Mouse (Mus musculus): ENCODE measurements around the gene Wasf2. TPM values are rescaled to one million over a fixed set of nuclear protein-coding genes. Genes with fewer than 3 reads are reported as not detected.

Gene Wasf2
- total RNA-seq, 2 experiments from 2014 or later, result 56.9 to 236 TPM

DNA sequence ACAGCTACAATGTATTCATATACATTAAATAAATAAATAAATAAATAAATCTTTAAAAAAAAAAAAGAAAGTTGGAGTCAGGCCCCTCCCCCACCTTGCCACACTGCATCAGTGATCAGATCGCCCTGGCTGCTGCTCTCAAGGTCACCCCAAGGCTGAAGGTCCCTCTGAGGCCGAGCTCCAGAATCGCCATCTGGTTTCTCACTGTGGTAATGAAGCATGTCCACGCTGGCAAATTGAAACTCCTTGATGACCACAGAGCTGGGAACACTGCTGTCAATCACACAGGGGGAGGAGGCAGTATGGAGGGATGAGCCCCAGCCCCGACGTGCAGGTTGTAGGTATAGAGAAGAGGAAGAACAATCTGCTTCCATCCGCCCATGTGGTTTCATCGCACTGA is 97.3 kb downstream of the Wasf2 start:
- ATAC-seq (ENCODE audit: poor library complexity, severe bottlenecking), result no peak

DNA sequence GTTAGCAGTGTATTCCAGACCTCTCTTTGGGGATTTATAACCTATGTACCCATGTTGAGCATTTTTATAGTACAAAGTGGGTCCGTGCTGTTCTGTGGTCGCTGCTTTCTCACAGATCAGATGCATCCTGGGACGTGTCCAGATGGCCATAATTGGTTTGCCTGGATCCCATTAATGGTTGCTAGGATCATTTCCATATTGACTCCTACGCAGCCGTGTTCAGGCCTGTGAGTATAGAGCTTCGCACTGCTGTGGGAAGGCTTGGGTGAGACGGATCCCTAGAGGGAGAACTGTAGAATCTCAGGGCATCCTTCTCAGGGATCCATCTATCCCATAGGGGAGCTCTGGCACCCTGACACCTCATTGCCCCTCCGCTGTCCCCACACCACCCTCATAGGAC is 99.3 kb downstream of the Wasf2 start:
- ATAC-seq (ENCODE audit: poor library complexity, severe bottlenecking), result no peak

DNA sequence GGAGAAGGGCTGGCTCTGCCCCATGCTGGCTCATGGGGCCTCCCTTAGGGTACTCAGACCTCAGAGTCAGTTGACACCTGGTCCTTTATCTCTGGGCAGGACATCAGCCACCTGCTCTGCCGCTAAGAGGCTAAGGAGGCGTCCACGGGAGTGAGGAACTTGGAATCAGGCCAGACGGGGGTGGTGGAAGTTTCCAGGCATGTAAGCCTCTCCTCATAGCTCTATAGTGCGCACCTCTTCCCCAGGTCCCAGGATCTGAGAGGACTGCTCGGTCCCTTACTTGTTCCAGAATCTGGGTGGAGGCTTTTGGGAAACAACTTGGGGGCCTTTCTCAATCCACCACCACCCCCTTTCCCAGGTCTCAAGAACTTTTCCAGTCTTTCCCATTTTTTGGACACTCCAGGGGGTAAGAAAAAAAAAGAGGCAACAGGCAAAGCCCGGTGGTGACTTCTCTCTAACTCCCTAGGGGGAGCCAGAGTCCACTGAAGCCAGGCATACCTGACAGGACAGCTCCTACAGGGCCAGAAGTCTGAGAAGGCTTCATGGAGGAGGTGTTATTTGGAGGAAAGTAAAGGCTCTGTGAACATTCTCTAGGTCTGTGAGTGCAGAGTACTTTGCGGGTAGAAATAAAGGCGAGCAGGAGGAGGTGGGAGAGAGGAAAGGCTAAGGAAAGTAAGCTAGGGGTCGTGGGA is 103.1 kb downstream of the Wasf2 start:
- ATAC-seq (ENCODE audit: poor library complexity, severe bottlenecking), result peak; percentile 69

DNA sequence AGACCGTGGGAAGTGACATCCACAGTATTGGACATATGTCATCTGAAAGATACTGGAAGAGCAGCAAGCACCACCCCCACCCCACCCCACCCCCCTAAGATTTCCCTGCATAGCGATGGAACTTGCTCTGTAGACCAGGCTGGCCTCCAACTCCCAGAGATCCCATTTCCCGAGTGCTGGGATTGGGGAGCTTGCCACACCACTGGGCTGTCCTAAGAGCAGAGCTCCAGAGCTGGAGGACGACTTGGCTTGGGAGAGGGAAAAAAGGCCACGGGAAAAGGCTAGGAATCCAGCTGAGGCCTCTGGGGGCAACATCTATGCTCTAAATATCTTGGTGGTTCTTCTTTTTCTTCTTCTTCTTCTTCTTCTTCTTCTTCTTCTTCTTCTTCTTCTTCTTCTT is 104.5 kb downstream of the Wasf2 start:
- ATAC-seq (ENCODE audit: poor library complexity, severe bottlenecking), result no peak

DNA sequence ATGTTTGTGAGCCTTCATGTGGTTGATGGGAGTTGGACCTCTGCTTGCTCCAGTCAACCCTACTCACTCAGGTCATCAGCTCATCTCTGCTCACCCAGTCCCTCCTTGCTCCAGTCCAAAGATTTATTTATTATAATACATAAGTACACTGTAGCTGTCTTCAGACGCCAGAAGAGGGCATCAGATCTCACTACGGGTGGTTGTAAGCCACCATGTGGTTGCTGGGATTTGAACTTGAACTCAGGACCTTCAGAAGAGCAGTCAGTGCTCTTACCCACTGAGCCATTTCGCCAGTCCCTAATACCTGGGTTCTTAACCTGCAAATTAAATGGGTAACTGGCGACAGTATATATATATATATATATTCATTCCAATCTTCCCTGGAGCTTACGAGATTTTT is 105.1 kb downstream of the Wasf2 start:
- no peak for ATAC-seq (ENCODE audit: poor library complexity, severe bottlenecking)

DNA sequence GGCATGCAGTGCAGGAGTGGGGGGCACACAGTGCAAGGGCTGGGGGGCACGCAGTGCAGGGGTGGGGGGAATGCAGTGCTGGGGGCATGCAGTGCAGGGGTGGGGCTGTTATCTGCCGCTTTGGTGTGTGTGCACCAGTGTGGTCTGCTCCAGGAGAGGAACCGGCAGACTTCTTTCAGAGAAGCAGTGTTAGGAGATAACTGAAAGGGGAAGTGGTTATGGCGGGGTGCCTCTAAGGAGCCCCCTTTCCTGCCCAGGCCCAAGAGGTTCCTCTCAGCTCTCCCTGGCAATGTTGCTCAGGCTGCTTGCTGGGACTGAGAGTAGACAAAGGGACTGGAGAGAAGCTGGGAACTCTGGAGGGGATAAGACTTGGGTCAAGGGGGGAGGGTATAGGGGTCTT is 107.6 kb downstream of the Wasf2 start:
- peak; percentile 43 for ATAC-seq (ENCODE audit: poor library complexity, severe bottlenecking)

DNA sequence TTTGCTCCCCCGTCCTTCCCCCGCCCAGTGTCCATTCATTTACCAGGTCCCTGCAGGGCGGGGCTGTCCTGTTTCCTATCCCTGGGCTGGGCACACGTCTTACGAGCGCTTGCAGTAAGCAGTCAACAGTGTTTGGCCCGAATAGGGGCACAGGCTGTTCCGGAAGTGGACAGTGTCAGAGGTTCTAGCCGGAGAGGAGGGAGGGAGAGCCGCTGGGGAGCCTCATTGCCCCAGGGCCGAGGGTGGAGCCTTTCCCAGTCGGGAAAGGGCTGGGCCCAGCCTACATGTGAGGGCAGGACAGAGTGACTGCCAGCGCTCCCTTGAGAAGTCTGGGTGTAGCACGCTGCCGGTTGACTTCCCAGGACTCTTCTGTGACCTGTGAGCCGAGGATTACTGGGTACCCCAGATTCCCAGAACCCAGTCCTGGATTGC is 110.2 kb downstream of the Wasf2 start, which contains the start of gene Map3k6:
Map3k6 (plus strand) TSS at position 329 of the 432 bp plus-strand sequence.
- peak; percentile 68 for ATAC-seq (ENCODE audit: poor library complexity, severe bottlenecking)

DNA sequence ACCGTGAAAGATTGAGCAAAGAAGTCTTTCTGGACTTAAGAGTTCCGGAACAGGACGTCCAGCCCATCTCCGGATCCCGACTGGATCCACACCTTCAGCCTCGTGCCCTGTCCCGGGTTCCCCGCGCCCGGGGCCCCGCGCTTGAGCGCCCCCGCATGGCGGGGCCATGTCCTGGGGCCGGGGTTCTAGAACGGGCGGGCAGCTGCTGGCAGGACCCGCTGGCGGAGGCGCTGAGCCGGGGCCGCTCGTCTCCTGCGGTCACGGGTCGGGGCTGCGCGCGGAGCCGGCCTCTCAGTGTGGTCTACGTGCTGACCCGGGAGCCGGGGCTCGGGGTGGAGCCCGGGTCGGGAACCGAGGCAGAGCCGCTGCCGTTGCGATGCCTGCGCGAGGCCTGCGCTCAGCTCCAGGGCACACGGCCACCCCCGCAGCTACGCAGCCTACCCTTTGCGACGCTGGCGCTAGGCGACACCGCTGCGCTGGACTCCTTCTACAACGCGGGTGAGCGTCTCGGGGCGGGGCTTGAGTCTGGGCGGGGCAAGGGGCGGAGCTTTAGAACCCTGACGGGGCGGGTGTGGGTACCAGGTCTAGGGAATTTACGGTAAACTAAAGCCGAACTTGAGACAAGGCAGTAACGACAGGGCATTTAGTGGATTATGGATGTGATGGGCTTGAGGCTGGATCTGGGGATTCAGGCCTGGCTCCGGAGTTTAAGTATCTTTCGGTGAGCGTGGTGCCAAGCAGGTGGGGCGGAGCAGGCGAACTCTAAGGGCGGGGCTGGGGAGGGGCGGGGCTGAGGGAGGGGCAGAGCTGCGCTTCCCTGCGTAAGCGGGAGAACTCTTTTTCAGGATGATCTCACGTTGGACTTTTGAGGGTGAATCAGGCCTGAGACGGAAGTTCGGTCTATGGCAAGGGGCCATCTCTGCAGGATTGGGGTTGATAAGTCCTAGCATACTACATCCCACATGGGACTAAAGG is 110.9 kb downstream of the Wasf2 start:
- peak; percentile 81 for ATAC-seq (ENCODE audit: poor library complexity, severe bottlenecking)

DNA sequence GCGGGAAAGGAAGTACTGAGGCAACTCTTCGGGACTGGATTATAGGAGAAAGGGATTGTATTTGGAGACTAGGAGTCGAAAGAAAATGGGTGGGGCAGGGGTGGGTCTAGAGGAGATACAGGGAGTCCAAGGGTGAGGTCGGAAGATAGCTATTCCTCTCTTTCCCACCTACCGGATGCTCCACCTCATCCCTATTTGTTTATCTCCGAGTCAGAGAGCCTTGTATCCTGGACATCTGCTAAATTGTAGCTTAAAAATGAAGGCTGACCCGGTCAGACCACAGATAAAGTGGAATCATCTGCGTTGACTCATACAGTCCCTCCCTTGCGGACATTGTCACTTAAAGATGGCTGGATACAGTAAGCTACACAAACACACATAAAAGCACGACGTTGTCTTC is 111.6 kb downstream of the Wasf2 start:
- ATAC-seq (ENCODE audit: poor library complexity, severe bottlenecking), result no peak

DNA sequence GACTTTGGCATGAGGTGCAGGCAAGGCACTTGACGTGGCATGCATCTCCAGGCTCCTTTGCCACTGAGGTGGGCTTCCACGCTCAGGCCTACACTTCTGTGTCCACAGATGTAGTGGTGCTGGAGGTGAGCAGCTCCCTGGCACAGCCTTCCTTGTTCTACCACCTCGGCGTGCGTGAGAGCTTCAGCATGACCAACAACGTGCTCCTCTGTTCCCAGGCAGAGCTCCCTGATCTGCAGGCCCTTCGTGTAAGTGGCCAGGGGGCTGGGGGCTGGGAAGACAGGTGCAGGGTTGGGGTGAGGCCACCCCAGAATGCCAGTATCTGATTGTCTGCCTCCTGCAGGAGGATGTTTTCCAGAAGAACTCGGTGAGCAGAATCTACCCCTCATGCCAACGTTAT is 112.4 kb downstream of the Wasf2 start:
- no peak for ATAC-seq (ENCODE audit: poor library complexity, severe bottlenecking)

DNA sequence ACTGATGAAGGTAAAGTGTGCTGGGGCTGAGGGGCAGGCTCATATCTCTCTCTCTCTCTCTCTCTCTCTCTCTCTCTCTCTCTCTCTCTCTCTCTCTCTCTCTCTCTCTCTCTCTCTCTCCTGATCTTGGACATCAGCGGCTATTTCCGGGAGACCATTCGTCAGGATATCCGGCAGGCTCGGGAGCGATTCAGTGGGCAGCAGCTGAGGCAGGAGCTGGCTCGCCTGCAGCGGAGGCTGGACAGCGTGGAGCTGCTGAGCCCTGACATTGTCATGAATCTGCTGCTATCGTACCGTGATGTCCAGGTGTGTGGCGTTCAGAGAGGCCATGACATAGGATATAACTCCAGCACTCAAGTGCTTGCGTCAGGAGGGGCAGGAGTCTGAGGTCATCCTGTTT is 113.2 kb downstream of the Wasf2 start:
- ATAC-seq (ENCODE audit: poor library complexity, severe bottlenecking), result no peak

DNA sequence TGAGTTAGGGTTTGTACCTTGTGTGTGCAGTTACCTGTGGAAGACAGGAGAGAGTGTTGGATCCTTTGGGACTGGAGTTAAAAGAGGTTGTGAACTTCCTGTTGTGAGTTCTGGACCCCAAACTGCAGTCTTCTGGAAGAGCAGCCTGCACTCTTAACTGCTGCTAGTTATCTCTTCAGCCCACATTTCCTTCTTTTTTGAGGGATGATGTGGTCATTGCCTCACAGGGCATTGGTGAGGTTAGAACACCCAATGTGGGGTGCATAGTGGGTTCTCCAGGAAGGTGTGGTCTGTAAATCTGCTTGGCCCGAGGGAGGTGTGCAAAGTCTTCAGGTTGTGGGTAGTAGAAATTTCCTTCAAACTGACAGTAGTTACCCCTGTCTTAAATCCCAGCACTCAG is 114.0 kb downstream of the Wasf2 start:
- ATAC-seq (ENCODE audit: poor library complexity, severe bottlenecking), result no peak

DNA sequence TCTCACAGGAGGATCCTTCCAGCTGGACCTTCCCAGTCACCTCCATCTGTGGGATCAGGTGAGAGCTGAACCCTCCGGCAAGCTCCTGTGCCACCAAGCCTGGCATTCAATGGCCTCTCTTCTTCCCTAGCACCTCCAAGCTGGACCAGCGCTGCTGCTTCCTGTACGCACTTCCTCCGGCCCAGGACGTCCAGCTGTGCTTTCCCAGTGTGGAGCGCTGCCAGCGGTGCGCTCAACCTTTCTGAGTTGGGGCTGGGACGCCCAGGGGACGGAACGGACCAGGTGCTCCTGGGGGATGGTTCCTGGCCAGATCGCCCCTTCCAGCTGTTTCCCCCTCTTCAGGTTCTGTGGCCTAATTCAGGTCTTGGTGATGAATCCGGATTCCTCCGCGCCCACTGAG is 116.8 kb downstream of the Wasf2 start:
- no peak for ATAC-seq (ENCODE audit: poor library complexity, severe bottlenecking)

DNA sequence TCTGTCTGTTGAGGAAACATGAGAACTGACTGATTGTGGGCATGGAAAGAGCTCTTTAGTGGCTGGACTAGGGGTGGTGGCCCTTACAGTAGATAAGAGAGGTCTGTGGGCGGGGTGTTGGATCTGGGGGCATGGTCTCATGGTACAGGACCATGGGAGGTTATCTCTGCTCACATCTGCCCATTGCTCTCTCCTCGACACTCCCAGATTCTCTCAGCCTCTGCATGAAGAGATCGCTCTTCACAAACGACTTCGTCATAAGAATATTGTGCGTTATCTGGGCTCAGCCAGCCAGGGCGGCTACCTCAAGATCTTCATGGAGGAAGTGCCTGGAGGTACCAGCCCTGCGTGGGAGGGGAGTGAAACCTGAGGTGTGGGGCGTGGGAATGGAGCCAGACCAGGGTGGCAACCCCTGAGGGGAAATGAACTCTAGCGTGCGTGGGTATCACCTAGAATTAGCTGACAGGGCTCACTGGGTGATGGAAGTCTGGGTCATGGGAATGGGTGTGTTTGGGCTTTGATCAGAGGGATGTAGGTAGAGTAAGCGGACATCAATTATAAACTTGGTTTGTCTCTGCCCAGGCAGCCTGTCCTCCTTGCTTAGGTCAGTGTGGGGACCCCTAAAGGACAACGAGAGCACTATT is 117.6 kb downstream of the Wasf2 start:
- peak; percentile 49 for ATAC-seq (ENCODE audit: poor library complexity, severe bottlenecking)

Other genes starting within 250 kb of the Wasf2 start
- 43.9 and 53.0 TPM in 2 replicates for gene Stx12, start 246.0 kb upstream of the Wasf2 start, total RNA-seq (2015)
- 49.9 and 51.0 TPM in 2 replicates for gene Stx12, start 246.0 kb upstream of the Wasf2 start, total RNA-seq (2017)
- 21.2 and 21.5 TPM in 2 replicates for gene Fam76a, start 207.9 kb upstream of the Wasf2 start, total RNA-seq (2015)
- 43.2 and 66.3 TPM in 2 replicates for gene Fam76a, start 207.9 kb upstream of the Wasf2 start, total RNA-seq (2017)
- gene Fgr, start 156.4 kb upstream of the Wasf2 start, total RNA-seq (2015), result 108 and 116 TPM in 2 replicates
- gene Fgr, start 156.4 kb upstream of the Wasf2 start, total RNA-seq (2017), result 111 and 112 TPM in 2 replicates
- gene Ahdc1, start 119.2 kb upstream of the Wasf2 start, total RNA-seq (2015), result 3.0 and 4.4 TPM in 2 replicates
- 0.77 and 3.6 TPM in 2 replicates for gene Ahdc1, start 119.2 kb upstream of the Wasf2 start, total RNA-seq (2017)
- not detected in 2 replicates for gene Cd164l2, start 81.6 kb downstream of the Wasf2 start, total RNA-seq (2015)
- gene Cd164l2, start 81.6 kb downstream of the Wasf2 start, total RNA-seq (2017), result not detected in 2 replicates
- 0.21 TPM in 1 of 2 replicates, not detected in the other for gene Gpr3, start 82.0 kb downstream of the Wasf2 start, total RNA-seq (2015)
- not detected in 2 replicates for gene Gpr3, start 82.0 kb downstream of the Wasf2 start, total RNA-seq (2017)
- 10.2 and 11.7 TPM in 2 replicates for gene Map3k6, start 110.3 kb downstream of the Wasf2 start, total RNA-seq (2015)
- 9.1 and 13.4 TPM in 2 replicates for gene Map3k6, start 110.3 kb downstream of the Wasf2 start, total RNA-seq (2017)
- gene Sytl1, start 132.6 kb downstream of the Wasf2 start, total RNA-seq (2015), result 1.9 and 2.5 TPM in 2 replicates
- gene Sytl1, start 132.6 kb downstream of the Wasf2 start, total RNA-seq (2017), result 2.1 and 3.7 TPM in 2 replicates
- 34.2 and 38.5 TPM in 2 replicates for gene Tmem222, start 147.3 kb downstream of the Wasf2 start, total RNA-seq (2015)
- 13.3 and 15.0 TPM in 2 replicates for gene Tmem222, start 147.3 kb downstream of the Wasf2 start, total RNA-seq (2017)
- gene Wdtc1, start 223.0 kb downstream of the Wasf2 start, total RNA-seq (2015), result 16.5 and 18.5 TPM in 2 replicates
- 11.6 and 14.1 TPM in 2 replicates for gene Wdtc1, start 223.0 kb downstream of the Wasf2 start, total RNA-seq (2017)
- gene Slc9a1, start 239.2 kb downstream of the Wasf2 start, total RNA-seq (2015), result 20.3 and 23.1 TPM in 2 replicates
- gene Slc9a1, start 239.2 kb downstream of the Wasf2 start, total RNA-seq (2017), result 11.0 and 11.6 TPM in 2 replicates

All from megakaryocyte, adult 5-6 weeks (primary cell).